In the genomic region with DNA sequence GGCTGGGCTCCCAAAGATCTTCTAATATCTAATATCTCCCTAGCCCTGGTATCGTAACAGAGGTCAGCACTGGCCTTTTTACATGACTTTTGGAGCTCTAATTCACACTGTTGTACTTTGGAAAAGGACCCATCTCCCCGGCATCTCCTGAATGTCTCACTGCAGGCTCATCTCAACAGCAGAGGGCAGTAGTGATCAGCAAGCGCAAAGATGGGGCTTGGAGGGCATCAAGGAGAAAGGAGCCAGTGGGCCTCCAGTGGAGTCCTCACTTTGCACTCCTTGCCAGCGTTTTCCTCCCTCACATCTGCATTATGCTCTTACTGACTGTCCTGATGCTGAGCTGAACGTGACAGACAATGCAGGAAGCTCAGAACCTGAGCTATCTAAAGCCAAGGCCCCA, we compare ENCODE assay signal across 8 mouse cellular contexts. TPM values are rescaled to one million over a fixed set of nuclear protein-coding genes. Genes with fewer than 3 reads are reported as not detected.
A peak's percentile ranks its signal among the peaks of the same experiment; 100 is the strongest.
DNase-seq lines count a peak whose midpoint lies in the region; ATAC-seq lines count a peak whose summit lies in the region.
"Had no signal": no experiment of that assay in that cellular context is flagged by ENCODE, and none has a peak within 500 bp of the region (broad histone marks: within the 10 kb centered on the region; RNA-seq: fewer than 3 reads in every experiment).

No protein-coding gene starts in this region.

- H3K27ac ChIP-seq in intestine, embryonic 14.5 days (ENCODE audit: low read depth): no peak overlapping the region
- H3K27ac ChIP-seq in intestine, embryonic 16.5 days (ENCODE audit: low read length): no peak overlapping the region
- H3K27ac ChIP-seq: embryonic facial prominence, embryonic 13.5 days had no signal

- H3K9me3 ChIP-seq in intestine, embryonic 14.5 days (ENCODE audit: control insufficient read depth, low read length): no peaks in the 10 kb centered on the region
- no peaks in the 10 kb centered on the region for H3K9me3 ChIP-seq in intestine, embryonic 16.5 days (ENCODE audit: control insufficient read depth, low read length)
- H3K9me3 ChIP-seq: embryonic facial prominence, embryonic 13.5 days had no signal

- H3K4me2 ChIP-seq in intestine, embryonic 14.5 days (ENCODE audit: low read length): no peak overlapping the region
- H3K4me2 ChIP-seq in intestine, embryonic 16.5 days (ENCODE audit: low read depth, low read length): no peak overlapping the region
- H3K4me2 ChIP-seq: embryonic facial prominence, embryonic 13.5 days had no signal

- ATAC-seq in intestine, embryonic 14.5 days (replicated peaks; ENCODE audit: low FRiP score, low TSS enrichment, low read depth): no peak
- ATAC-seq in intestine, embryonic 16.5 days: no peak

- no peaks in the 10 kb centered on the region for H3K27me3 ChIP-seq in intestine, embryonic 14.5 days (replicated peaks; ENCODE audit: control insufficient read depth, insufficient read depth, low read length)
- H3K27me3 ChIP-seq in intestine, embryonic 16.5 days (replicated peaks; ENCODE audit: control insufficient read depth, insufficient read depth, low read length): no peaks in the 10 kb centered on the region
- H3K27me3 ChIP-seq: embryonic facial prominence, embryonic 13.5 days had no signal

- H3K36me3 ChIP-seq in intestine, embryonic 14.5 days (ENCODE audit: control insufficient read depth, insufficient read depth, low read length): peaks cover 33% of the 10 kb centered on the region
- peaks cover 3% of the 10 kb centered on the region; the same call in 1 of the 2 replicates for H3K36me3 ChIP-seq in intestine, embryonic 16.5 days (ENCODE audit: control insufficient read depth, insufficient read depth, low read length)

- DNase-seq in intestine, embryonic 14.5 days (ENCODE audit: low spot score): peak; percentile 67
- DNase-seq in thymus, postnatal 4 days: peak; percentile 34
- no peak for DNase-seq in thymus, postnatal 36 days
- DNase-seq in embryo, embryonic 10.5 days (ENCODE audit: low spot score): peak; percentile 66
- peak; percentile 55 for DNase-seq in retina, postnatal 1 day
- DNase-seq in natural killer cell, adult 2 months (ENCODE audit: low spot score in 2 of 2): no peak

- H3K4me3 ChIP-seq in intestine, embryonic 14.5 days (ENCODE audit: low read depth, low read length): no peak overlapping the region
- H3K4me3 ChIP-seq in intestine, embryonic 16.5 days (ENCODE audit: low read length): no peak overlapping the region
- H3K4me3 ChIP-seq: embryonic facial prominence, embryonic 13.5 days had no signal

- H3K4me1 ChIP-seq in intestine, embryonic 14.5 days (replicated peaks; ENCODE audit: control insufficient read depth, insufficient read depth, low read length): no peaks in the 10 kb centered on the region
- H3K4me1 ChIP-seq in intestine, embryonic 16.5 days (ENCODE audit: control insufficient read depth, insufficient read depth, low read length): peaks cover 9% of the 10 kb centered on the region

- 63% methylated on average over 5 of the region's 5 CpGs for WGBS in intestine, embryonic 14.5 days
- 63% methylated on average over 5 of the region's 5 CpGs for WGBS in intestine, embryonic 16.5 days

- no peak overlapping the region for H3K9ac ChIP-seq in intestine, embryonic 14.5 days (ENCODE audit: low read length)
- H3K9ac ChIP-seq in intestine, embryonic 16.5 days (ENCODE audit: low read depth, low read length): no peak overlapping the region
- H3K9ac ChIP-seq: embryonic facial prominence, embryonic 13.5 days had no signal

RNA-seq across cellular contexts. Expression of a gene that starts 19.9 kb away (rescaled TPM):
- polyA plus RNA-seq in intestine, embryonic 14.5 days (2014; fragmentation: Nextera tagmentation; extraction: Ambion mirVana): 105 and 109 TPM in 2 replicates
- polyA plus RNA-seq in intestine, embryonic 16.5 days (2015; fragmentation: Nextera tagmentation; extraction: Ambion mirVana): 42.9 and 51.5 TPM in 2 replicates

RNA-seq across cellular contexts. Expression of a gene that starts 43.3 kb away (rescaled TPM):
- 4.3 and 8.4 TPM in 2 replicates for polyA plus RNA-seq in intestine, embryonic 14.5 days (2014; fragmentation: Nextera tagmentation; extraction: Ambion mirVana)
- 749 and 1,123 TPM in 2 replicates for polyA plus RNA-seq in intestine, embryonic 16.5 days (2015; fragmentation: Nextera tagmentation; extraction: Ambion mirVana)

Comparison
In these comparisons a context has a peak if more than half of its experiments do, and no peak if none do; other contexts are left out.
1. DNase-seq: peak in intestine, embryonic 14.5 days (single experiment), thymus, postnatal 4 days (single experiment), embryo, embryonic 10.5 days (single experiment) and retina, postnatal 1 day (single experiment); none in thymus, postnatal 36 days (0 of 2) and natural killer cell, adult 2 months (0 of 2).
2. RNA of a gene that starts 43.3 kb away (polyA plus RNA-seq): 749 to 1,123 TPM in intestine, embryonic 16.5 days; 4.3 to 8.4 TPM in intestine, embryonic 14.5 days; every median in the first group is over 10 times any median in the second.